15 mouse cellular contexts compared by ENCODE assay signal in the genomic region with DNA sequence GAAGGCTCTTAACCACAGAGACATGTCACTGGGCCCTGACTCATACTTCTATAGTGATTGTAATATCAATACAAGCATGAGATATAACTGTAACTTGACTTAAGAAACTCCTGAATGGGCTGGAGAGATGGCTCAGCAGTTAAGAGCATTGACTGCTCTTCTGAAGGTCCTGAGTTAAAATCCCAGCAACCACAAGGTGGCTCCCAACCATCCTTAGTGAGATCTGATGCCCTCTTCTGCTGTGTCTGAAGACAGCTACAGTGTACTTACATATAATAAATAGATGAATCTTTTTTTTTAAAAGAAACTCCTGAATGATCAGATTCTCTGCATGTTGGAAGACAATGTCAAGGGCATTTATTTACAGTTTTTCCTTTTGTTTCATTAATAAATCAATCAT. TPM values are rescaled to one million over a fixed set of nuclear protein-coding genes. Genes with fewer than 3 reads are reported as not detected.
DNase-seq lines count a peak whose midpoint lies in the region; ATAC-seq and TF ChIP-seq lines count a peak whose summit lies in the region.
"Had no signal": no experiment of that assay in that cellular context is flagged by ENCODE, and none has a peak within 500 bp of the region (broad histone marks: within the 10 kb centered on the region; RNA-seq: fewer than 3 reads in every experiment).

No protein-coding gene starts in this region.

- peak; percentile 7 for DNase-seq in gastrocnemius, postnatal 10 days
- DNase-seq in gastrocnemius, postnatal 14 days: no peak
- DNase-seq in left cerebral cortex, adult 2 months (ENCODE audit: extremely low spot score in 1 of 2, low spot score in 2 of 2): peak in 1 of 2 experiments; percentile 42
- no peak for DNase-seq in left cerebral cortex, adult 11 months (ENCODE audit: low spot score)
- no peak for DNase-seq in Patski (ENCODE audit: low read depth, low spot score)
- DNase-seq in left cerebral cortex, postnatal 4 days: peak; percentile 17
- no peak for DNase-seq in adrenal gland, postnatal 4 days (ENCODE audit: low spot score in 2 of 2)
- no peak for DNase-seq in urinary bladder, postnatal 10 days (ENCODE audit: low spot score)
- DNase-seq: adrenal gland, adult 8-10 months had no signal

- CTCF ChIA-PET in Patski (lab: Charles Lee): interaction anchor here (1.2 kb wide), 1 partner anchor 14 kb away, joined by 3 read pairs; no protein-coding TSS in a partner anchor

- H3K4me3 ChIP-seq in left cerebral cortex, adult 2 months: no peak overlapping the region
- H3K4me3 ChIP-seq: embryonic facial prominence, embryonic 12.5 days; lung, embryonic 15.5 days; stomach, embryonic 15.5 days had no signal

- POLR2A ChIA-PET in Patski (lab: Charles Lee): no interaction called here

- peak; percentile 56 for TF ChIP-seq CTCF in left cerebral cortex, adult 2 months (IDR thresholded peaks at IDR 0.05)
- peak; percentile 29 for TF ChIP-seq CTCF in Patski (IDR thresholded peaks at IDR 0.05)

- ATAC-seq in Patski: no peak

- H3K27ac ChIP-seq in left cerebral cortex, adult 2 months: no peak overlapping the region
- H3K27ac ChIP-seq: embryonic facial prominence, embryonic 12.5 days; lung, embryonic 15.5 days; stomach, embryonic 15.5 days had no signal

- intact Hi-C loops in gastrocnemius, postnatal 14 days (cut with DNase I; ENCODE audit: low total_unique reads): no loop called here
- intact Hi-C loops in left cerebral cortex, adult 2 months (cut with DNase I): loop anchor here (10.0 kb wide), 1 partner anchor 135 kb away; no protein-coding TSS in a partner anchor
- intact Hi-C loops in left cerebral cortex, postnatal 4 days (cut with DNase I): loop anchor here (10.0 kb wide), 1 partner anchor 545 kb away; the partner anchor contains the start of gene Kcnq5

- H3K27me3 ChIP-seq in Patski: no peaks in the 10 kb centered on the region
- H3K27me3 ChIP-seq: embryonic facial prominence, embryonic 12.5 days; lung, embryonic 15.5 days; stomach, embryonic 15.5 days had no signal

- in situ Hi-C loops in Patski (cut with MboI; ENCODE audit: low pct_unique_long_range_greater_than_20kb): loop anchor here (25.0 kb wide), 1 partner anchor 1068 kb away; no protein-coding TSS in a partner anchor

RNA-seq across cellular contexts. Expression of gene Khdc1b, which starts 36.0 kb away (rescaled TPM):
- total RNA-seq in gastrocnemius, postnatal 10 days (2021): not detected
- total RNA-seq in gastrocnemius, postnatal 14 days (2021): not detected
- total RNA-seq in left cerebral cortex, adult 2 months (2021): not detected
- polyA plus RNA-seq in Patski (2021): not detected
- total RNA-seq in left cerebral cortex, postnatal 4 days (2021): not detected
- total RNA-seq in adrenal gland, postnatal 4 days (2021): not detected
- total RNA-seq: adrenal gland, adult 8-10 months; ES-E14; heart, adult 8-10 months had no signal
- polyA plus RNA-seq: large intestine, adult 2 months had no signal

RNA-seq across cellular contexts. Expression of gene Khdc1c, which starts 51.2 kb away (rescaled TPM):
- total RNA-seq in gastrocnemius, postnatal 10 days (2021): not detected
- total RNA-seq in gastrocnemius, postnatal 14 days (2021): not detected
- not detected for total RNA-seq in left cerebral cortex, adult 2 months (2021)
- polyA plus RNA-seq in Patski (2021): not detected
- not detected for total RNA-seq in left cerebral cortex, postnatal 4 days (2021)
- not detected for total RNA-seq in adrenal gland, postnatal 4 days (2021)
- total RNA-seq: adrenal gland, adult 8-10 months; ES-E14; heart, adult 8-10 months had no signal
- polyA plus RNA-seq: embryonic facial prominence, embryonic 12.5 days; large intestine, adult 2 months; lung, embryonic 15.5 days; stomach, embryonic 15.5 days had no signal

Comparison
In these comparisons a context has a peak if more than half of its experiments do, and no peak if none do; other contexts are left out.
1. DNase-seq: peak in gastrocnemius, postnatal 10 days (single experiment) and left cerebral cortex, postnatal 4 days (single experiment); none in gastrocnemius, postnatal 14 days (single experiment), left cerebral cortex, adult 11 months (single experiment), Patski (single experiment), adrenal gland, postnatal 4 days (0 of 2) and urinary bladder, postnatal 10 days (single experiment).